Mouse (Mus musculus): Measurements from ENCODE around the gene Wdr44. TPM values are rescaled to one million over a fixed set of nuclear protein-coding genes. Genes with fewer than 3 reads are reported as not detected.

The Wdr44 gene
- total and polyA plus RNA-seq, 2 experiments from 2014 or later = 13.5 to 19.3 TPM

- TF ChIP-seq CTCF (IDR thresholded peaks at IDR 0.05; ENCODE audit: low read depth) = no peak
- no peak for DNase-seq
- no peak overlapping the region for H3K27ac ChIP-seq (ENCODE audit: low read depth, low read length)
Observed at GRCm38 (mm10) chrX:23692336-23692721, 522 bp upstream of the Wdr44 start.

DNA sequence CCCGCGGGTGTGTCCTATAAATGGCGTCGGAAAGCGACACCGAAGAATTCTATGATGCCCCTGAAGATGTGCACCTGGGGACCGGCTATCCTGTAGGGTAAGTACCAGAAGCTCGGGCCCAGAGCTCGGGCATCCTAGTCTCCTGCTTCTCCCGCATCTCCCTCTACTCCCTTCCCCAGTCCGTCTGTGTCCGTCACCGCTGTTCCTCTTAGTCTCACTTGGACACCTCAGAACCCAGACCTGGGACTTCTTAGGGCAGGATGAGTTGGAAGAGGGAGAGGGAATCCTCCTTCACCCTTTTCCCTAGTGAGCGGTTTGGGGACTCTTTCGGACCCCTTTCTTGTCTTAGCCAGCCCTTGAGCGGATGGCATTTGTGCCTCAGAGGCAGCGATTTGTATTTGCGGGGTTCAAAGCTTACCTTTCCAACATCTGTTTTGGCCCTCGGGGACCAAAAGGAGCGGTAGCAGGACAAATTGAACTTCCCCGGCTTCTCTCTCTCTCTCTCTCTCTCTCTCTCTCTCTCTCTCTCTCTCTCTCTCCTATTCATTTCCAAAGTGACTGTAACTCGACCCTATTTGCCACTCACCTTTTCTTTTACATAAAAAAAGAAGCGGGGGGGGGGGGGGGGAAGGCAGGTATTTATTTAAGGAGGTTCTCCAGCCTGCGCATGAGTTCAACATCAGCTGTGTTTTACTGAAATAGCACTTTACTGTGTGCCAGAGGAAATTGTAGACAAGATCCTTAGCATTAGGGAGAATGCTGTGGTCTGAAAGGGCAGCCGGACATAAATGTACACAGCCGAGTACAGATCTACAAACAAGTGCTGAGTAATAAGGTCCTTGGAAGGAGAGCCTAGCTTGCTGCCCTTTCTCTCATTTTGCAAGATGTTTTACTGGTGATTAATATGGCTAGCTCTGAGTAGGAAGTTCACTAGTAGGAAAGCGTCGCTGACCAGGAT, 871 bp downstream of the Wdr44 start:
- Histone ChIP-seq H3K27ac (ENCODE audit: low read depth, low read length) (peak overlapping the region; percentile 80), H3K36me3 (ENCODE audit: insufficient read depth) (no peaks in the 10 kb centered on the region), H3K9ac (peak overlapping the region; percentile 64), H3K4me2 (ENCODE audit: low read depth) (peak overlapping the region; percentile 53), H3K4me1 (ENCODE audit: insufficient read depth) (no peaks in the 10 kb centered on the region), H3K9me3 (ENCODE audit: low read length) (no peaks in the 10 kb centered on the region), H3K27me3 (ENCODE audit: insufficient read depth, low read length) (no peaks in the 10 kb centered on the region), H3K4me3 (ENCODE audit: low read depth, low read length) (peak overlapping the region; percentile 58)
- TF ChIP-seq CTCF (IDR thresholded peaks at IDR 0.05; ENCODE audit: low read depth) = no peak
- 27% methylated on average over 27 of the region's 28 CpGs for WGBS
- ATAC-seq (no peak), DNase-seq (peak; percentile 21)

More at GRCm38 (mm10) chrX:23692336-23692721, 522 bp upstream of the Wdr44 start:
- H3K4me1 ChIP-seq (ENCODE audit: insufficient read depth) = no peaks in the 10 kb centered on the region
- peak overlapping the region; percentile 53 for H3K4me2 ChIP-seq (ENCODE audit: low read depth)
- H3K36me3 ChIP-seq (ENCODE audit: insufficient read depth) = no peaks in the 10 kb centered on the region
- peak overlapping the region; percentile 15; the same call in 1 of the 2 replicates for H3K9ac ChIP-seq
- 19% methylated on average over 5 of the region's 5 CpGs for WGBS
- ATAC-seq = no peak
- H3K27me3 ChIP-seq (ENCODE audit: insufficient read depth, low read length) = no peaks in the 10 kb centered on the region
- peak overlapping the region; percentile 58 for H3K4me3 ChIP-seq (ENCODE audit: low read depth, low read length)
- no peaks in the 10 kb centered on the region for H3K9me3 ChIP-seq (ENCODE audit: low read length)

DNA sequence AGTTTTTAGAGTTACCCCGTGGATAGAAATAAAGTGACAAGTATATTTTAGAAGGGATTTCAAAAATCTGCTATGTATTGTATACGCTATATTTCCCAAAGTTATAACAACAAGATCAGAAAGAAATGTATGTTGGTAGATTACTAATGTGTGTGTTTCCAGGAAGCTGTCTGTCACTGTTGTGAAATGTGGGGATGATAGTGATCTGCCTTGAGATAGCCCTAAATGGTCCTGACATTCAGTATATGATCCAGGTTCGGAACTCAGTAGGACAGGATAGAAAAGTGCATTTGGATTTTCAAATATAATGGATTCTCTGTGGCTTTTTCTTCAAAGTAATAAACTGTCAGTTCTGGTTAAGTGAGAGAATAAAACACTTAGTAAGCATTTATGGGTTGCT, 1.7 kb downstream of the Wdr44 start:
- ATAC-seq = no peak
- H3K9ac ChIP-seq = no peak overlapping the region
- H3K36me3 ChIP-seq (ENCODE audit: insufficient read depth) = no peaks in the 10 kb centered on the region
- H3K27me3 ChIP-seq (ENCODE audit: insufficient read depth, low read length) = no peaks in the 10 kb centered on the region
- TF ChIP-seq CTCF (IDR thresholded peaks at IDR 0.05; ENCODE audit: low read depth) = no peak
- no peaks in the 10 kb centered on the region for H3K4me1 ChIP-seq (ENCODE audit: insufficient read depth)
- H3K4me2 ChIP-seq (ENCODE audit: low read depth) = peak overlapping the region; percentile 53
- DNase-seq = no peak
- H3K9me3 ChIP-seq (ENCODE audit: low read length) = no peaks in the 10 kb centered on the region
- 80% methylated on average over 3 of the region's 3 CpGs for WGBS
- H3K27ac ChIP-seq (ENCODE audit: low read depth, low read length) = no peak overlapping the region
- H3K4me3 ChIP-seq (ENCODE audit: low read depth, low read length) = peak overlapping the region; percentile 58

GRCm38 (mm10) chrX:23695109-23695508, 2.3 kb downstream of the Wdr44 start:
- Histone ChIP-seq H3K4me3 (ENCODE audit: low read depth, low read length) (no peak overlapping the region), H3K36me3 (ENCODE audit: insufficient read depth) (no peaks in the 10 kb centered on the region), H3K4me1 (ENCODE audit: insufficient read depth) (no peaks in the 10 kb centered on the region), H3K9ac (no peak overlapping the region), H3K27me3 (ENCODE audit: insufficient read depth, low read length) (no peaks in the 10 kb centered on the region), H3K9me3 (ENCODE audit: low read length) (no peaks in the 10 kb centered on the region), H3K4me2 (ENCODE audit: low read depth) (peak overlapping the region; percentile 13; the same call in 1 of the 2 replicates), H3K27ac (ENCODE audit: low read depth, low read length) (no peak overlapping the region)
- ATAC-seq = no peak
- no peak for DNase-seq
- no peak for TF ChIP-seq CTCF (IDR thresholded peaks at IDR 0.05; ENCODE audit: low read depth)

DNA sequence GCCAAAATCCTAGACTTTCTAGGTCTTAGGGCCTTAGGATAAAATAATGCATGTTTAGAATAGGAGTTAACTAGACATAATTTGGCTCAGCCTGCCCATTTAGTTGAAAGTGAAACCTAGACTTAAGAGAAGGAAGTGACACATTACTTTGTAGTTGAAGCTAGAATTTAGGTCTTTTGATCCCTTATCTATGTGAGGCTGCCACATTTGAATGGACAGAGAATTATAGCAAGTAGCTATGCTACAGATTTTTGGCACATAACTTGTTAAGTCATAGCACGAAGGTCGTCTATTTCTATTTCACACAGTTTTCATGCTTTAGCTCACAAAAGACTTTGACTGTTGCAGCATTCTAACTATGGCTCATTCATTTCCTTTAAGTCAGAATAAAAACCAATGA, 4.5 kb downstream of the Wdr44 start:
- no peak overlapping the region for H3K27ac ChIP-seq (ENCODE audit: low read depth, low read length)
- H3K27me3 ChIP-seq (ENCODE audit: insufficient read depth, low read length) = no peaks in the 10 kb centered on the region
- no peak for ATAC-seq
- no peaks in the 10 kb centered on the region for H3K4me1 ChIP-seq (ENCODE audit: insufficient read depth)
- no peak overlapping the region for H3K4me2 ChIP-seq (ENCODE audit: low read depth)
- no peak for TF ChIP-seq CTCF (IDR thresholded peaks at IDR 0.05; ENCODE audit: low read depth)
- no peak overlapping the region for H3K4me3 ChIP-seq (ENCODE audit: low read depth, low read length)
- no peak for DNase-seq
- no peaks in the 10 kb centered on the region for H3K9me3 ChIP-seq (ENCODE audit: low read length)
- 77% methylated on average over 2 of the region's 2 CpGs for WGBS
- H3K9ac ChIP-seq = no peak overlapping the region
- H3K36me3 ChIP-seq (ENCODE audit: insufficient read depth) = no peaks in the 10 kb centered on the region

GRCm38 (mm10) chrX:23699023-23699422, 6.2 kb downstream of the Wdr44 start:
- DNase-seq (no peak), ATAC-seq (no peak)
- no peak overlapping the region for H3K27ac ChIP-seq (ENCODE audit: low read depth, low read length)
- WGBS = 96% methylated on average over 1 of the region's 1 CpGs
- H3K4me1 ChIP-seq (ENCODE audit: insufficient read depth) = no peaks in the 10 kb centered on the region
- no peak for TF ChIP-seq CTCF (IDR thresholded peaks at IDR 0.05; ENCODE audit: low read depth)
- H3K36me3 ChIP-seq (ENCODE audit: insufficient read depth) = no peaks in the 10 kb centered on the region
- no peaks in the 10 kb centered on the region for H3K9me3 ChIP-seq (ENCODE audit: low read length)
- H3K4me2 ChIP-seq (ENCODE audit: low read depth) = no peak overlapping the region
- no peak overlapping the region for H3K4me3 ChIP-seq (ENCODE audit: low read depth, low read length)
- H3K27me3 ChIP-seq (ENCODE audit: insufficient read depth, low read length) = no peaks in the 10 kb centered on the region
- no peak overlapping the region for H3K9ac ChIP-seq

DNA sequence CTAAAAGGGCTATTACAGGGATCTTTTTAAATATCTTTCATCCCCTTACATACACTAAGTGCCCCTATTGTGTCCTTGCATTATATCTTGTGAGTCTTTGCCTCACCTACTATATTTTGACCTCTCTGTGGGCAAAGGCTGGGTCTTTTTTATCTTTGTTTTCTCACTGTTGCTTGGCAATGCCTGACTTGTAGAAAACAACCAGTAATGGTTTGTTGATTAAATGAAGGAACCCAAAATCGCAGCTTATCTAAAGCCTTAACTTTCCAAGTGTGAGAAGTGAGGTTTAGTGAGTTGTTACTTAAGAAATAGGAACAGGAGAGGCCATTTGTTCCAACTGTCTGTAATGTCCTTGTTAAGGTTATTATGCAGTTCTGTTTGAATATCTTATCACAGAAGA, 24.4 kb downstream of the Wdr44 start:
- no peaks in the 10 kb centered on the region for H3K27me3 ChIP-seq (ENCODE audit: insufficient read depth, low read length)
- no peaks in the 10 kb centered on the region for H3K36me3 ChIP-seq (ENCODE audit: insufficient read depth)
- H3K4me3 ChIP-seq (ENCODE audit: low read depth, low read length) = no peak overlapping the region
- H3K9me3 ChIP-seq (ENCODE audit: low read length) = no peaks in the 10 kb centered on the region
- TF ChIP-seq CTCF (IDR thresholded peaks at IDR 0.05; ENCODE audit: low read depth) = no peak
- WGBS = 73% methylated on average over 1 of the region's 1 CpGs
- DNase-seq = no peak
- no peak overlapping the region for H3K4me2 ChIP-seq (ENCODE audit: low read depth)
- no peak for ATAC-seq
- no peak overlapping the region for H3K27ac ChIP-seq (ENCODE audit: low read depth, low read length)
- no peak overlapping the region for H3K9ac ChIP-seq
- no peaks in the 10 kb centered on the region for H3K4me1 ChIP-seq (ENCODE audit: insufficient read depth)

All from forebrain, postnatal 0 days (tissue).